Mouse (Mus musculus): Measurements from ENCODE around the gene Pbx2.

Gene Pbx2

DNA sequence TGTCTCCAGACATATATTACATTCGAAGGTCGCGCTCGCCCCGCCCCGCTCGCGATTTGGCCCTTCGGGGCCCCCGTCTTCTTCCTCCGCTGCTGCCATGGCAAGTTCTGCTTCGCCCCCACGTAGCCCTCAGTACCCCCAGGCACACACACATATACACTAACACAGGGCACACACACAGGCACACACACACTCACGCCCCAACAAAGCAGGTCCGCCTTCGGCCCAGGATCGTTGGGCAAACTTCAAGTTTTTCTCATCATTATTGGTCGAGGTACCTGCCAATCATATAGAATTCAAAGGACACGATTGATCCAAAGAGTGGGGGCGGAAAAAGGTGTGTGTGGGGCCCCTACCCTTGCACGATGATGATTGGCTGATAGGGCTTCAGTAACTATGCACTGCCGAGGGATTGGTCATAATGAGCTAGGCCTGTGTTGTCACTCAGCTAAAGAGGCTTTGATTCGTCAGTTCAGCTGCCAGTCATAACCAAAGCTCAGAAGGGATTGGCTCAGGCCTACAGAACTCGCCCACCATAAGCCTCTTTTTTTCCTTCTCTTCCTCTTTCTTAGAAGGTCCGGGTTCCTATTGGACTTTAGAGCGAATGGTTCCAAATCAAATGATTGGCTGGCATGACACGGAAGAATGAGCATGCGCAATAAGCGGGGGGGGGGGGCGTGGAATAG, 12.5 kb downstream of the Pbx2 start, which contains the start of gene Rnf5:
Gene Rnf5, minus strand, starts transcription at position 316 of the 686 bp plus-strand sequence.
- DNase-seq (ENCODE audit: low read depth, low spot score): peak; percentile 100

DNA sequence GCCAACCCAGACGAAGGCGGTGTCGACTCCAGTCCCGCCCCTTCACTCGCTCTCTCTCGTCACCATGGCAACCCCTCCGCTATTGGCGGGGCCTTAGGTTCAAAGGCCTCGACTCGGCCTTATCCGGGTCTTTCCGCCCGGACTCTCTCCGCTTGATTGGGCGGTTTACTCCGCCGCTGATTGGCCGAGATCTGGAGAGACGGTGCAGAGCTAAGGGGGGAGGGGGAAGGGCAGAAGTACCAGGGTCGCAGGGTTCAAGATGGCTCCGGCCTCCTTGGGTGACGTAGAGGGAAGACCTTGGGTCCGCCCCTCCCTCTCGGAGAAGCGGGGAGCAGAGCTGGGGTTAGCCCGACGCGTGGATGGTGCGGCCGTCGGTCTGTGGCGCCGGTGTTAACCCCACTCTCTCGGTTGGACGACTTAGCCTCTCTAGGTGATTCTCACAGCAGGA, 13.0 kb downstream of the Pbx2 start, which contains the start of gene Agpat1:
Gene Agpat1, plus strand, starts transcription at position 202 of the 448 bp plus-strand sequence.
- peak; percentile 100 for DNase-seq (ENCODE audit: low read depth, low spot score)

DNA sequence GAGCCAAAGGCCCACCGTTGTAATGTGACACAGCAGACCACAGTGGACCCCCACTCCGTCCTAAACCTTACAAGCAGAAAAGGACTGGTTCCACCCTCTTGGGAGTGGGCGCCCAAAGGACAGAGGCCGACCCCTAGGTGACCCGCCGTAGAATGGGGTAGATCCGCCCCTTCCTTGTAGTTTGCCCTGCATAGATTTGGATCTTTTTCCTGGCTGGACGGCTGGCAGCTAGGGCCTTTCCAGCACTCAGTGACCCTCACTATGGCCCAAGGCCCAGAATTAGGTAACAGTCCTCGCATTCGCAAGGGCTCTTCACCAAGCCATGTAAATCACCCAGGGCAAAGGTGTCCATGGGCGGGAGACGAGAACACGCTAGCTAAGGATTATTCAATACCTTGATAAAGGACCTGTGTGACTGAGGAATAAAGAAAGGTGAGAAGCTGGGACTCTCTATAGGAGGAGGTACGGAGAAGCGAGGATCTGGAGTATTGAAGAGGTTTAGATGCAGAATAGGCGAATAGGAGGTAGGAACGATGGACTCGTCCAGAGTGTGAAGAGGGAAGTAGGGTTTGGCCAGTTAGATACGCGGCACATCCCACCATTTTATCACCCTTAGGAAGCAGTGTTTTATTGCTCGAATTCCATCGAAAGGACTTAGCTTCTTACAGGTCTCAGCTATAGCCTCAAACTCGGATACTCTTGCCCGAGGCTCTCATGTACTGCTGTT, 13.6 kb downstream of the Pbx2 start:
- DNase-seq (ENCODE audit: low read depth, low spot score): peak; percentile 85

DNA sequence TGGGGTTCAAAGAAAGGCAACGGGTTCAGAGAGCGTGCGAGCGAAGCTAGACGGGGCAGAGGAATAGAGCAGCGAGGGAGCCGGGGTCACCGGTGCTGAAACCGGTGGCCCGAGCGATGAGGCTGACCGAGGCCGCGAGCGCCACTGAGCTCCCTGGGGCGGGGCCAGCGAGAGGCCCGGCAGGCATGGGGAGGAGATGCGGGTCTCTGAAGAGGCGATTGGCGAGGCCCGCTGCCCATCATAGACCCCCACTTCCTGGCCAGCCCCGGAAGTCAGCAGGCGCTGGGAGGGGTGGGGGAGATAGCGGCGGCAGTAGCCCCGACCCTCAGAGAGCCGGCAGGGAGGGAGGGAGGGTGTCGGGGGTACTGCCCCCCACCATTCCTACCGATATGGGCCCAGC, 14.5 kb downstream of the Pbx2 start:
- peak; percentile 95 for DNase-seq (ENCODE audit: low read depth, low spot score)

DNA sequence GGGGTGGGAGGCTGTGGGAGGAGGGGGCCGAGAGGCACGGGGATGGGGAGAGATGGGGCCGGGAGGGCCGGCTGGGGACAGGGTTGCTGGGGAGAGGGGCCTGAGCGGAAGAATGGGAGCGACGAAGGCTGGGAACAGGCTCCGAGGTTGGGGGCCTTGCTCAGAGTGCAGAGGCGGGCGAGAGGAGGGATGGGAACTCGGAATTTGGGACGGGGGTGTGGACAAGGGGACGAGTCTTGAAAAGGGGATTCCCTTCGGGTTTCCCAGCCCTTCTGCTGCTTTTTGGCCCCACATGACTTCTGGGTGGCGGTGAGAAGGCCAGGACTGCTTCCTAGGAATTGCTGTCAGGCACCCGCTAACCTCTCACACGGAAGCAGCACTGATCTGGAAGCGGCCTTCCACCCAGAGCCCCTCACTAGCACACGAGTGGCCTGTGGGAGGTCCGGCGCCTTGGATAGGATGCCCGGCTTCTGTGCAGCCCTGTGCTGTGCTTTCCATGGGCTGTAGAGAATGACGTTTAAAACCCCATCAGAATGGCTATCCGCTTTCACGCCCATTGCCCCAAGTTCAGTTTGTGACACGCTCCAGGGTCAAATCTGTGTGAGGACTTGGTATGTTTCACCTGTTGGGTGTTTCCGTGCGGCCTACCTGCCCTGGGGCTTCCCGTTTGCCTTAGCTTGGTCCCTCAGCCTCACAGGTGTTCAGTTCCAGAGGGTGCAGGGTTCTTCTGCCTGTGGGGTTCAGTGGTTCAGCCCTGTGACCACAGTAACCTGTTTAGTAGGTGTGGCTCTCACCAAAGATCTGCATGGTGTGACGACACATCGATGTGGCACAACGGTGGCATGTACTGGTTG, 15.3 kb downstream of the Pbx2 start:
- no peak for DNase-seq (ENCODE audit: low read depth, low spot score)

DNA sequence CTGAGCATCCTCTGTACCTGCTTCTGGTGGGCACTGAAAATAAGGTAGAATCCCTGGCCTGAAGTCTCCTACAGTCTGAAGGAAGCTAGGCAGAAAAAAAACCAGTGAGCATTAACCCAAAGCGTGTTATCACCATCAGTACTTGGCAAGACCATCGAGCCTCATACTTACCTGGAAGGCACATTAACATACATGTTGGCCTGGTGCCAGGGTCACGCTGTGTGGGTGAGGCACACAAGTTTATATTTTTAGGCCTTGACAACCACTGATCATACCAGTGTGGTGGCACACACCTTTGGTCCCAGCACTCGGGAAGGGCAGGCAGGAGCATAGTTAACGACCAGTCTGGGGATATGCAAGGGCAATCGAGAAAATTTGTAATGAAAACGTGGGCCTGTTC, 16.9 kb downstream of the Pbx2 start:
- DNase-seq (ENCODE audit: low read depth, low spot score): no peak

DNA sequence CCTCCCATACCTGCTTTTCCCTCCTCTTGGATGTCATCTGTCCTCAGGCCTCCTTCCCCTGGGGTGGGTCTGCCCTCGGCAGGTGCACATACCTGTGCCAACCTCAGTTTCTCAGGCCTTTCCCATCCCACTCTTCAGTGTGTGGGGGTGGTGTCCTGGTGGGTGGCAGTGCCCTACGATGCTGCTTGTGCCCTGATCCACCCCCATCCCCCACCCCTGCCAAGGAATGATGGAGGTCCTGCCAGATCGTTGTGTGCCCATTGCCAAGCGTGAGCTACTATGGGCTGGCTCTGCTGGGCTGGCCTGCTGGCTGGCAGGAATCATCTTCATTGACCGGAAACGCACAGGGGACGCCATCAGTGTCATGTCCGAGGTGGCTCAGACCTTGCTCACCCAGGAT, 20.0 kb downstream of the Pbx2 start:
- DNase-seq (ENCODE audit: low read depth, low spot score): no peak

DNA sequence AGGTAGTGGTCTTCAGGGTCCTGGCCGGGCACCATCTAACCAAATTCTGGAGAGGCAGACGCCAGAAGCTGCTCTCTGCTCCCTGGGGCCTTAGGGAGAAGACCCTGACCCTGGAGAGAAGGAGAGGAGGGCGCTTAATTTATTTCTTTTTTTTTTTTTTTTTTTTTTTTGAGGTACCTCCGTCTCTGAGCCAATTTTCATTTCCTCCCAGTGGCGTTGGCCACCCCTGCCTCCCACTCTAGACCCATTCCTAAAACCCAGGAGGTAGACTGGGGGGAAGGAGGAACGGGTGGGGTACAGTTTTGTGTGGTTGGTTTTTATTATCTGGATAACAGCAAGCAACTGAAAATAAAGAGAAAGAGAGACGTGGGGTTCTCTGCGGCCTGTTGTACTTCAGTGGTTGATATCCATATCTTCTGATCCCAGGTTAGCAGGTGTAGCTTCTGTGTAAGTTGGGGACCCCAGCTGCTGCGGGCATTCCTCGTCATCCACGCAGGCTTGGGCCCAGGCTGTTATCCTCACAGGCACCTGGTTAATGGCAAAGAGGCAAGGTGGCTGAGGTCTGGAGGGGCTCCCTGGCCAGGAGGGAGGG, 22.1 kb downstream of the Pbx2 start:
- DNase-seq (ENCODE audit: low read depth, low spot score): no peak

DNA sequence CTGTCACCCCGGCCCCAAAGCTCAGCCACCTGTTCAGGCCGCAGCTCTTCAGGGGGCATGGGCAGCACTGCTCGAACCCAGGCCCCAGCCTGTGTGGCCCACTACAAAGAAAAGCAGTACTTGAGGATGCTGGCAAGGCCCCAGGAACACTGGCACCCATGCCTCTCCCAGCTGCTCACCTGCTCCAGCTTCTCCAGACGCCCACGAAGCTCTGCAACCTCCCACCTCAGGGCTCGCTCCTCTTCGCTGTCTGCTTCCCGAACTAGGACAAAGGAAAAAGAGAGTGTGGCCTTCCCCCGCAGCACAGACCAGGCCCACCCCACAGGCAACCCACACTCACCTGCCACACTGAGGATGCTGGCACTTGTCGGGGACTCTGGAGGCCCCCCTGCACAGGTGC, 22.8 kb downstream of the Pbx2 start:
- DNase-seq (ENCODE audit: low read depth, low spot score): no peak

DNA sequence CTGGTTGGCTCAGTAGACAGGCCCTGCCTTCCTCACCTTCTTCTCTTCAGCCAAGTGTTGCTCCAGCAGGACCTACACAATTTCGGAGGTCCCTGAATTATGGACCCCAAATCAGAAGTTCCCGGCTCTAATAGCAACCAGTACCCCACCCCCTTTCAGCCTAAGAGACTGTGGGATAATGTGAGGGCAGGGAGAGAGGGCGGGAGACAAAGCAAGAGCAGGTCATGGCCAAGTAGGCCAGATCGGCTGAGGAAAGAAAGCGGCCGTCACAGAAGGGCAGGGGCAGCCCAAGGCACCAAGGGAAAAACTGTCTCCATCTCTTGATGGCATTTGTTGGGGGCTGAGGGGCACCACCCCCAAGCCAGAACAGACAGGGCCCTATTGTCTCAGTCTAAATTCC, 24.8 kb downstream of the Pbx2 start, which contains the start of gene Egfl8:
Gene Egfl8, minus strand, starts transcription at position 101 of the 400 bp plus-strand sequence.
- DNase-seq (ENCODE audit: low read depth, low spot score): no peak

DNA sequence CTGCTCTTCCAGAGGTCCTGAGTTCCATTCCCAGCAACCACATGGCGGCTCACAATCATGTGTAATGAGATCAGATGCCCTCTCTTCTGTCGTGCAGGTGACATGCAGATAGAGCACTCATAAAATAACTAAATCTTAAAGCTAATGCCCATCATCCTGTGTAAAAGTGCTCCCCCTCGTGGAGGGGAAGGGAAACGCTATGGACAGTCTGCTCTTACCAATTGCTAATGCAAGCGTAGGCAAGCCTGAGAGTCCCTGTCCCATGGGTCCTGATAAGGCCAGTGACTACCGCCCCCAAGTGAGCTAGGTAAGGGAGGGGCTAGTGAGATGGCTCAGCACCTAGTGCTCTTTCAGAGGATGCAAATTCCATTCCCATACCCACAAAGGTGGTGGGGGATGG, 27.9 kb downstream of the Pbx2 start:
- DNase-seq (ENCODE audit: low read depth, low spot score): no peak

DNA sequence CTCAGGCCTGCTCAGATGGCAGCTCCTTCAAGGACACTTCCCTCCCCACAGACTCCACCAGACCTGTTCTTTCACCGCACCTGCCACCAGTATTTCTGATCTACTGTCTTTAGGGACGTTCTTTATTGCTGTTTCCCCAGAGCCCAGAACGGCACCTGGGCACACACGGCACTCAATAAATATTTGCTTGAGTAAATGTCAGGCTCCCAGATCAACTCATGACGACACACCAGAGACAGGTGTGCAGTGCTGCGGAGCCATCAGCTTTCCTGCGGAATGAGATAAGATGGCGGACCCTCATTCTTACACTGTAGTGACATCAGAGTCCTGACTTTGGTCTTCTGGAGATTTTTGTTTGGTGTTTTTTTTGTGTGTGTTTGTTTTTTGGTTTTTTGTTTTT, 29.9 kb downstream of the Pbx2 start:
- no peak for DNase-seq (ENCODE audit: low read depth, low spot score)

DNA sequence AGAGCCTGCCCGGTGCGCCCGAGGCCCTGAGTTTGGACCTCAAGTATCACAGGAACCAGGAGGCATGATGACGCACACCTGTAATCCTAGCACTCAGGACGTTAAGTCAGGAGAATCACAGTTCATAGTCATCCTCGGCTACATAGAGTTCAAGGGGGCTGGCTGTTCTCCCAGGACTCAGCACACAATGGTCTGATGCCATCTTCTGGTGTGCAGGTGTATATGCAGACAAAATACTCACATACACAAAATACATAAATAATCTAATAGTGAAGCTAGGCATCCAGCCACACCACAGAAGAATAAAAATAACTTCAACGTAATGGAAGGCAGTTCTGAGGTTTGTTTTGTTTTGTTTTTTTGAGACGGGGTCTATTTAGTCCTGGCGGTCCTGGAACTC, 32.1 kb downstream of the Pbx2 start:
- DNase-seq (ENCODE audit: low read depth, low spot score): no peak

DNA sequence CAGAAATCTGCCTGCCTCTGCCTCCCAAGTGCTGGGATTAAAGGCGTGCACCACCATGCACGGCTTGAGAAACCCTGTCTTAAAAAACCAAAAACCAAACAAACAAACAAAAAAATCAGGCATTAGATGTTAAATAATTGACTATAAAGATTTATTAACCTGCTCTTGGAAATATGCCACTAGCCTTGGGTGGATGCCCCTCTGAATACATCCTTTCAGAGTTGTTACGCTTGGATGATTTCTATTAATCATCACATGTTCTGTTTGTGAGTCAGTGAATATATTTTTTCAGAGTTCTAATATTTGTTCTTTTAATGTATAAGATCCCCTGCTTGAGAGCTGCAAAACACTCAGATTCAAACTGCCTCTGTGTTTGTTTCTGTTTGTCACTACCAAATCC, 33.9 kb downstream of the Pbx2 start:
- no peak for DNase-seq (ENCODE audit: low read depth, low spot score)

DNA sequence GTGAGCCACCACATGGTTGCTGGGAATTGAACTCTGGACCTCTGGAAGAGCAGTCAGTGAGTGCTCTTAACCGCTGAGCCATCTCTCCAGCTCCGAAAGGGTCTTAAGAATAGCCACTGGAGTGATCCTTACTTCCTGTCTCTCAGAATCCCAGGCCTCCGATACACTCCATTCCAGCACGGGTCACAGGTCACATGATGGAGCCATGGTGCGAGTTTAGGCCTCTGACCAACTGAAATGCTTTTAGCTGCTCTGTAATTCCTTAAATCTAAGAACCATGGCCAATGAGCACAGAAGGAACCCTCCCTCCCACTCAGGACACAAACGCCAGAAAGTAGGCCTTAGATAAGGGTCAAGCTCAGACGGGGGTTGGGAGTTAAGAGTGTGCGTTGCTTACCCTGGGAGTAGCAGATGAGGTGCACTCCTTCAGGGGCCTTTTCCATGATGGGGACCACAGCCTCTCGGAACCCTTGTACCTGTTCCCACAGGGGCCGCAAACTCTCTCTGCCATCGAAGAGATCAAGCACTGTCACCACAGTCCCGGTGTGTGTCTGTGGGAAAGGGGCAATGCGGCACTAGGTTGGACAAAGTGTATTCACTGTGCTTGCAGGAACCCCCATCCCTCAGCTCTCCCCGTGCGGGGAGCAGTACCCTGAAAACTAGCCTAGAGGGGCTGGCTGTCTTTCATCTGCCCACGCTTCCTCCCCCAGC, 35.2 kb downstream of the Pbx2 start:
- no peak for DNase-seq (ENCODE audit: low read depth, low spot score)

DNA sequence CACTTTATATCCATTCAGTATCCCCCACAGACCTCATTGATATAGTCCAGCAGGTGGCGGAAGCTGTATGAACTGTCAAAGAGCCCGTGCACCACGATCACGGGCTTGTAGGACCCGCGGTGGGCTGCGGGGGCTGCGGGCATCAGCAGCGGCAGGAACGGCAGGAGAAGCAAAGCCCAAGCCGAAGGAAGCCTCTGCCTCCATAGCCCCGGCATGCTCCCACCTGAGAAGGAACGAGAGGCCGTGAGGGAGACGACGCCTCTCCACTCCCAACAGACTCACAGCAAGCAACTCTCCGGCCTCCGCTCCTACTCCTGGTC, 35.7 kb downstream of the Pbx2 start:
- no peak for DNase-seq (ENCODE audit: low read depth, low spot score)

DNA sequence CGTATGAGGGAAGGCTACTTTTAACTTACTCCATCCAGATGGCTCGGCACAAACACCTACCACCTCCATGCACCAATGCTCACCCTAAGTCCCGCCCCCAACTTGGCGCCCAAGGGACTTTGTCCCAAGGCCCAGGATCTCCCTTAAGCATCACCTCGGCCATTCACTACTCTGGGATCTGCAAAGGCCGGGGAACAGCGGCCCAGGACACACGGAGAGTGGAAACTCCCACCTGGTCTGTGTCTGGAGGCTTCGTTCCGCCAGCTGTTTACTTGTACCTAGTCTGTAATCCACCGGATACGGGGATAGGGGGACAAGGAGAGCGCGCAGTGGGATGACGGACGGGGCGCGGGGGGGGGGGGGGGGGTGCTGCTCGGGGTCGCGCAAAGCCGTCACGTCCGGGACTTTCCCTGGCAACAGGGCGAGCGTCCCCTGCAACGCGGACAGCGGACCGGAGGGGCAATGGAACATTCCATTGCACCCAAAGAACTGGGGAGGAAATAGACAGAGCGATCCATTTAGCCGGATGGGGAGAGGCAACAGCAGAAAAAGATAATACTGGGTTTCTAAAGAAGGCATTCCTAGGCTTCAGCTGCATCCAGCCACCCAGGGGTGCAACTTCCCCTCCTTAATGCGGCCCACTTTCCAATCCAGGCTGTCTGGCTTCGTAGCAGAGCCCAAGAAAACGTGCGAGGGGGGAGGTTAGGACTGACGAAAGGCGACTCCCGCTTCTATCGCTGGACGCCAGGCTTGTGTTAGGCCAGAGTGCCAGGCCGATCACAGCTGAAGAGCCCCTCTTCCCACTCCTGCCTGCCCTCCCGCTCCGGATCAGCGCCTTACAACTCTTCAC, 36.3 kb downstream of the Pbx2 start:
- DNase-seq (ENCODE audit: low read depth, low spot score): peak; percentile 76

DNA sequence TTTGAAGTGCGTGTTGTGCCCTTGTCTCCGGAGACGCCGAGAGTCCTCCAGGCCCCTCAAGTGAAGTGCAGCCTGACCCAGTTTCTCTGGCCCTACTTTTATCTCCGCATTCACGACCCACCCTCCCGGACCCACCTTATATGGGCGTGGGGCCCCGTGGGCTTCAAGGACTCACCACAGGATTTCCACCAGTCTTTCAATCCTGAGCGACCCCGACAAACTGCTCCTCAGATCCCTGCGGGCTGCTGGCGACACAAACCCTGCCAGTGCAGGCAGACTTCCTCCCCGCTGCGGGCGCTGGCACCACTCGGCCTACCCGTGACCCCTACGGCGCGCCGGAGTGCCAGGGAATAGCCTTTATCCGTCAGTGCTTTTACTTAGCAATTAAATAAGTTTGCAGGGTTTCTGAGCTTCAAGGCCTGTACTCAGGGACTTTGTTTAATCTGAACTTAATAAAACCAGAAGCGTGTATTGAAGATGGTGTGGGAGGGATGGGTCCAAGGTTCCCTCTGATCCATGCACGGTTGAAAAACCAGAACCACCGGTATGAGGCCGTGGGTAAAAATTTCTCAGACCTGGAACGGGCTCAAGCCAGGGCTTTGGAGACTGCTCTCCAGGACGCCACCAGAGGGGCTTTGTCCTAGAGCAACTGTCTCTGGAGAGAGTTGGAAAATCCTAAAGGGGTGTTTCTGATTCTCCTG, 37.0 kb downstream of the Pbx2 start, which contains the start of gene Ppt2:
Gene Ppt2, minus strand, starts transcription at position 568 of the 701 bp plus-strand sequence.
- no peak for DNase-seq (ENCODE audit: low read depth, low spot score)

DNA sequence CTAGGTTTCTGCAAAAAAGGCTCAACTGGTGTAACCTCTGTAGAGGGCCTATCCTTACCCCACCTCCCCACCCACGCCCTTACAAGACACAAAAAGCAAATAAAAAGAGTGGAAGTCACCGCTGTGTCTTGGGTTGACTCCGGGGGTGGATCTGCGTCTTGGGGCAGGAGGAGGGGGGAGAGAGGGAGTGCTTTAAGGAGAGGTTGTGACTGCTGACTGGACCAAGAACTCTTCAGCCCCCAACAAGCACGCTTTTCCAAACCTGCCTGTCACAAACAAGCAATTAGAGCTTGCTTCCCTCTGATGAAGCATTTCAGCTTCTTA, 37.5 kb downstream of the Pbx2 start:
- DNase-seq (ENCODE audit: low read depth, low spot score): no peak
